Mouse (Mus musculus) lung, postnatal 0 days (tissue): ENCODE results near the gene Abcc4. TPM values are rescaled to one million over a fixed set of nuclear protein-coding genes. Genes with fewer than 3 reads are reported as not detected.
"Not testable (repeated sequence)": the region's sequence is repeated elsewhere in the genome, so short reads cannot be mapped to it uniquely, and the experiment has no call there.

Source experiments
- ATAC-seq: fragments of 200-750 bp; cut with Nextera tagmentation; 2 replicates; pipeline ENCODE4 v1.8.0; 2017; ENCODE audit warnings: moderate library complexity
- DNase-seq: peaks from one replicate; pipeline ENCODE4 v3.0.0-alpha.2; 2016; ENCODE audit warnings: low spot score
- H3K27ac ChIP-seq: fragments of 300-500 bp; sonication (generic); 2 replicates; pipeline ENCODE4 v1.5.1; 2014; ENCODE audit warnings: antibody characterized with exemption, mild to moderate bottlenecking, low read length, mixed read lengths
- H3K27me3 ChIP-seq: fragments of 300-500 bp; sonication (generic); replicated peaks from 2 replicates; pipeline ENCODE4 v1.6.1; 2014; ENCODE audit warnings: low read length, mixed read lengths; ENCODE audit not compliant: insufficient read depth
- H3K36me3 ChIP-seq: fragments of 300-500 bp; sonication (generic); 2 replicates; pipeline ENCODE4 v1.6.1; 2014; ENCODE audit warnings: low read length, mixed read lengths; ENCODE audit not compliant: insufficient read depth
- H3K4me1 ChIP-seq: fragments of 300-500 bp; sonication (generic); 2 replicates; pipeline ENCODE4 v1.6.1; 2014; ENCODE audit warnings: antibody characterized with exemption, low read depth, low read length, mixed read lengths; ENCODE audit not compliant: insufficient read depth
- H3K4me2 ChIP-seq: fragments of 300-500 bp; sonication (generic); replicated peaks from 2 replicates; pipeline ENCODE4 v1.6.1; 2014; ENCODE audit warnings: low read depth, mild to moderate bottlenecking, low read length, moderate library complexity, mixed read lengths
- H3K4me3 ChIP-seq: fragments of 300-500 bp; sonication (generic); 2 replicates; pipeline ENCODE4 v1.5.1; 2014; ENCODE audit warnings: low read depth, low read length
- H3K9ac ChIP-seq: fragments of 300-500 bp; sonication (generic); replicated peaks from 2 replicates; pipeline ENCODE4 v1.6.1; 2014; ENCODE audit warnings: low read depth, mild to moderate bottlenecking
- H3K9me3 ChIP-seq: fragments of 300-500 bp; sonication (generic); 2 replicates; pipeline ENCODE4 v1.6.1; 2016; ENCODE audit warnings: low read length, mixed read lengths
- CTCF ChIP-seq: IDR thresholded peaks from 2 replicates; pipeline ENCODE4 v1.5.1; 2016; ENCODE audit warnings: antibody characterized with exemption, mild to moderate bottlenecking
- EP300 ChIP-seq: IDR thresholded peaks from 2 replicates; pipeline ENCODE4 v1.6.1; 2016; ENCODE audit warnings: antibody characterized with exemption, mild to moderate bottlenecking, control low read depth
- WGBS: fragments of 180-500 bp; shearing (Covaris S2); extraction: QIAGEN DNeasy Blood & Tissue Kit; methylation state at CpG from one replicate; pipeline ENCODE4 v1.1.7; 2014; 5-methylcytosine and 5-hydroxymethylcytosine counted together
- polyA plus RNA-seq: library from polyadenylated mRNA; unstranded; fragments of >200 nt; fragmentation: Nextera tagmentation; extraction: Ambion mirVana; gene quantifications from 2 replicates; pipeline ENCODE4 v1.2.1, GENCODE M21; 2015

Abcc4 gene
- polyA plus RNA-seq, 1 experiment from 2014 or later = 1.0 TPM

DNA sequence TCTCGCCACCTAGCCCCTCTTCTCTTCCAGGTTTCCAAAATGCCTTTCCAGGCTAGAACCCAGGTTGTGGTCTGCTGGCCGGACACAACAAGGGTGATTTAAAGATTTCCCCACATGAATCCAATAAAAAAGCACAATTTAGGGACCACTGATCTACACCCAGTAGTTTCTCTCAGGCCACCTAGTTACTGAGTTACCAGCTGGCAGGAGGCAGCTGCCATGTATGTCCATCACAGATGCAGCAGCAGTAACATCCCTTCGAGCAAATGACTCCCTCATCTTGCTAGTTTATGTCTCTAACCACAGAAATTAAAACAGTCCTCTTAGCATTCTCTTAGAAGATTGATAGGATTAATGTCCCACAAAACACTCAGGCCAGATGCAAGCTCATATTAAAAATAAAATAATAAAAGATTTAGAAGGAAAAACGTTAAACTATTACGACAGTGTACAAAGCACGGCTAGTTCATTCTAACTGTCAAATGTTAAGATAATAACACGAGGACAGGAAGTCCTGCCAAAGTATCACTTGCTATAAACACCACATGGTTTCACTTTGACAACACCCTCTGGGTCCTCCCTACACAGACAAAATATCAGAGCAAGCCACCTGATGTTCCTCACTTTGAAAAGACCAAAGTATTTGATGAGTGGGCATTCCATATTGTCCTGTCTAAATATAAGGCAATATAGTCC is 56.7 kb downstream of the Abcc4 start:
- Histone ChIP-seq H3K36me3 (no peaks in the 10 kb centered on the region), H3K27ac (no peak overlapping the region), H3K4me1 (no peaks in the 10 kb centered on the region), H3K4me3 (no peak overlapping the region), H3K9me3 (no peaks in the 10 kb centered on the region), H3K27me3 (no peaks in the 10 kb centered on the region), H3K4me2 (no peak overlapping the region), H3K9ac (no peak overlapping the region)
- DNase-seq (peak; percentile 66), ATAC-seq (peak; percentile 55; the same call in 1 of the 2 replicates)
- TF ChIP-seq EP300 = peak; percentile 88
- no peak for TF ChIP-seq CTCF
- WGBS = 40% methylated on average over 6 of the region's 7 CpGs

DNA sequence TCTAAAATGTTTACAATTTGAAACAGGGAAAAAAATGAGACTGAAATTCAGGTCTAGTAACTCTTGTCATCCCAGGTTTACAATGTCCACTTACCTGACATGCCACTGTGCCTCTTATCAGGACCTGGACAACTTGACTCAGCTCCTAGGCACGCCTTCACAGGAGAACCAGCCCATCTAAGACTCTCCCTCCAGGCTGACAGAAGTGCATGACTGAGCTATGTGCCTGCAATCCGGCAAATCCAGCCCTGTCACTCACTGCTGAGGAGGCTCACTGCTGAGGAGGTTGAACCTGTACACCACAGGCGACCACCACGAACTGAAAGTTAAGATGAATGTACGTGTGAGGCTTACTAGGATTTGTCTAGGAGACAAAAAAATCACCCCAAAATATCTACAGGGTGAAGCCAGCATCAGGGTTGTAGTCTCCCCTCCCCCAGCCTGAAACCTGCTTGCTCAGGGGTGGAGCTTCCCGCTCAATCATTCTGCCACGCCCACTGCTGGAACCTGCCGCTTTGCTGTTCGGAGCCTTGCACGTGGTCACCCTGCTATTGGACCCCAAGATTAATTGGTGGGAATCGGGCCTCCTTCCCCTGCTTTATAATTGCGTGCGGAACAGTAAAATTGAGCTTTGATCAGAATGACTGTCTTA is 63.0 kb downstream of the Abcc4 start:
- H3K4me2 ChIP-seq, H3K9ac ChIP-seq, H3K27me3 ChIP-seq, H3K4me1 ChIP-seq, H3K27ac ChIP-seq, H3K9me3 ChIP-seq, H3K4me3 ChIP-seq, H3K36me3 ChIP-seq: not testable (repeated sequence)
- 60% methylated on average over 11 of the region's 13 CpGs for WGBS
- ATAC-seq (peak; percentile 85), DNase-seq (peak; percentile 54)

DNA sequence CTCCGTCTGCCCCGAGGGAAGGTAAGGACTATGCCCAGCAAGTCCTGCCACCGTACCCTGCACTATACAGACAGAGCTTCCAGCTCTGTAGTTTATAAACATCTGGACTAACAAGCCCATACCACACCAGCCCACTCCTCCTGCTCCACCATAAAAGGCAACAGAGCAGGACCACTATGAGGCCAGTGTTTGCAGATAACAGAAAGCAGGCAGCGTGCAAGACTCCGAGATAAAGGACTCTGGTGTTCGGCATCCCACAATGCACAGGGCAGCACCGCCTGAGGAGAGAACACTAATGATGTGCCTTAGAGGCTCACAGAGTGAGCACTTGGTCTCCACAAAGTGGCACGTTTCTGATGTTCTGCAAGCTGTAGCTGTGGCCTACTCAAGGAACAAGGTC is 63.9 kb downstream of the Abcc4 start:
- ATAC-seq = no peak
- no peak for TF ChIP-seq CTCF
- no peak for TF ChIP-seq EP300
- WGBS = 76% methylated on average over 8 of the region's 8 CpGs

DNA sequence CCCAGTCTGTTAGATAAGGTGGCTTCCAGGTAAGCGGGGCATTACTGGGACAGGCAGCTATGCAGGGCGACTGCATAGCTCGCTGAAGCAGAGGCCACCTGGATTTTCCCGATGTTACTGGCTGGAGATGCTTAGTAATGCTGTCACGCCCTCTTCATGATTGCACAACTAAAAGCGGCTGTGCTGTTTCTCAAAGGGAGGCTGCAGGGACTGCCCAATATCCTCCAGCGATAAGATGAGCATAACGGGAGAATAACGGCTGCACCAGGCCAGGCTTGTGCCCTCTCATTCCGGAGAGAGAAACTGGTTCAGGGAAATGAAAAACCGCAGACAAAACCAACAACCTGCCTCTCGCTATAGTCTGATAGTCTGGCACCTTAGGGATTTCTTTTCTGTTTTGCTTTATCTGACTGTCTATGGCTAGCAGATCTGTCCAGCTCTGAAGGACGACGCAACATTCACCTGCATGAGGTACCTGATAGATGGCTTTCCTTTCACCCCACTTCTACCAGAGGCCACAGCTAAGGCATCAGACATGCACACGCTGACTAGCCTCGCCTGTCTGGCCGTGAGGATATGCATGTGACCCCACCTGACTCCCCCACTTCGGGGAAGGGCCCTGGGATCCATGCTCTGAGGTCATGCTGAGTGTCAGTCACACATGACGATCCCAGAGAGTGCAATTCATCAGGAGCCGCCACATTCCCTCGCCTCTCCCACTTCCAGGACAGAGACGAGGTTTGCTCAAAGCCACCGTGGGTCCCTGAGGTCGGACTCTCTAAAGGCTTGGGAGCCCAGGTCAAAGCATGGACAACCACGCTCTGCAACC is 67.4 kb downstream of the Abcc4 start:
- whole genome bisulfite sequencing = 70% methylated on average over 25 of the region's 25 CpGs
- Histone ChIP-seq H3K9ac (no peak overlapping the region), H3K36me3 (no peaks in the 10 kb centered on the region), H3K4me1 (peaks cover 5% of the 10 kb centered on the region; the same call in 1 of the 2 replicates), H3K4me3 (no peak overlapping the region), H3K4me2 (no peak overlapping the region), H3K27ac (no peak overlapping the region), H3K9me3 (no peaks in the 10 kb centered on the region), H3K27me3 (no peaks in the 10 kb centered on the region)
- no peak for TF ChIP-seq CTCF
- no peak for TF ChIP-seq EP300
- DNase-seq (no peak), ATAC-seq (no peak)

More for the DNA sequence above, 63.9 kb downstream of the Abcc4 start:
- Histone ChIP-seq H3K36me3 (no peaks in the 10 kb centered on the region), H3K4me1 (no peaks in the 10 kb centered on the region), H3K27me3 (no peaks in the 10 kb centered on the region), H3K9ac (no peak overlapping the region), H3K4me2 (no peak overlapping the region), H3K9me3 (no peaks in the 10 kb centered on the region), H3K4me3 (no peak overlapping the region), H3K27ac (no peak overlapping the region)
- no peak for DNase-seq

DNA sequence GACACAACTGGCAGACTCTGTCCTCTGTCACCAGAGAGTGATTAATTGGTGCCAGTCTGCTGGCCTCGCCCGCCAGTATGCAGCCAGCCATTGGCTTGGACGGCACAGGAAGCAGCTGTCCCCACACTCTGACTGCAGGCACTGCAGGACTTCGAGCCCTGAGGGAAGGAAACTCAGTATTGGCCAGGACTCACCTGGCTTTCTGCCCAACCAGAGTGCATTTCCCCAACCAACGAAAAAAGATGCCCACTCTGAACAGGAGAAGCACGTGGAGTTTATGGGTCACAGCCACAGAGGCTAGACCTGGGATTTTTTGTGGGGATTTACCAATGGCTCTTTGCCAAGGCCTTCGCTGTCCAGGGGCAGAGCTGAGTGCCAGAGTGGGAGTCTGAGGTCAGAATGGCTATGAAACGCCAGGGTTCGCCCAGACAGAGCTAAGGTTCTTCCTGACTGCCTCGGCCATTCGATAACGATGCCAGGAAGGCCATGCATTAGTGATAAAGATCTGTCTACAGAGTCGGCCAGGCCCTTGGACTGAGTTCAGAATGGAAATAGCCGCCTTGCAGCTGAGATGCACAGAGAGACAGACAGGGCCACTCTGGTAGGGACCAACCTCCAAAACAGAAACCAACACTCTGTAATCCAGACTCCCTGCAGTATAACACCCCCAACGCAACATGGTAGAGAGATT is 70.4 kb downstream of the Abcc4 start:
- H3K36me3 ChIP-seq = no peaks in the 10 kb centered on the region
- 20% methylated on average over 15 of the region's 15 CpGs for WGBS
- H3K27me3 ChIP-seq = no peaks in the 10 kb centered on the region
- DNase-seq (peak; percentile 72), ATAC-seq (peak; percentile 95)
- peaks cover 5% of the 10 kb centered on the region; the same call in 1 of the 2 replicates for H3K4me1 ChIP-seq
- peak overlapping the region; percentile 23; the same call in 1 of the 2 replicates for H3K4me2 ChIP-seq
- no peak overlapping the region for H3K27ac ChIP-seq
- no peaks in the 10 kb centered on the region for H3K9me3 ChIP-seq
- TF ChIP-seq EP300 = peak; percentile 56
- no peak for TF ChIP-seq CTCF
- no peak overlapping the region for H3K4me3 ChIP-seq
- H3K9ac ChIP-seq = no peak overlapping the region

DNA sequence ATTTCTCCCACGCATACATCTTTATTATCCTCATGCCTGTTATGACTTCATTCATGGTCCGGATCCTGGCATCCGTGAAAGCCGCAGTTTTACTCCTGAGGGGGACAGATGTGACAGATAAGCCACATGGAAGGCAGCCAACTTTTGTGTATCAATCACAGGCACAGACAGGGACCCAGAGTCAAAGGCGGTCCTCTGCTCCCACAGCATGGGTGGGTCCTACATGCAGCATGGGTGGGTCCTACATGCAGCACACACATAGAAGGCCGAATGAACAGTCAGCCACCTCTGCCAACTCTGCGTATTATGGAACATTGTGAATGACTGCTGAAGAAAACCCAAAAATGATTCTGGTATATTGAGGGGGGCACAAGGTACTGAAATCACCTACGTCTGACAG is 76.4 kb downstream of the Abcc4 start:
- H3K27me3 ChIP-seq = no peaks in the 10 kb centered on the region
- no peak overlapping the region for H3K27ac ChIP-seq
- DNase-seq = no peak
- H3K4me1 ChIP-seq = no peaks in the 10 kb centered on the region
- 63% methylated on average over 8 of the region's 8 CpGs for WGBS
- H3K9me3 ChIP-seq = no peaks in the 10 kb centered on the region
- no peaks in the 10 kb centered on the region for H3K36me3 ChIP-seq
- H3K4me3 ChIP-seq = no peak overlapping the region
- no peak for TF ChIP-seq CTCF
- no peak for TF ChIP-seq EP300
- H3K9ac ChIP-seq = no peak overlapping the region
- peak; percentile 53 for ATAC-seq
- no peak overlapping the region for H3K4me2 ChIP-seq
